Mouse (Mus musculus): ENCODE data around the gene Sez6. TPM values are rescaled to one million over a fixed set of nuclear protein-coding genes. Genes with fewer than 3 reads are reported as not detected.

Sez6 gene
- 0.41 and 0.46 TPM in 2 replicates for polyA plus RNA-seq (2012; rRNA removed)

DNA sequence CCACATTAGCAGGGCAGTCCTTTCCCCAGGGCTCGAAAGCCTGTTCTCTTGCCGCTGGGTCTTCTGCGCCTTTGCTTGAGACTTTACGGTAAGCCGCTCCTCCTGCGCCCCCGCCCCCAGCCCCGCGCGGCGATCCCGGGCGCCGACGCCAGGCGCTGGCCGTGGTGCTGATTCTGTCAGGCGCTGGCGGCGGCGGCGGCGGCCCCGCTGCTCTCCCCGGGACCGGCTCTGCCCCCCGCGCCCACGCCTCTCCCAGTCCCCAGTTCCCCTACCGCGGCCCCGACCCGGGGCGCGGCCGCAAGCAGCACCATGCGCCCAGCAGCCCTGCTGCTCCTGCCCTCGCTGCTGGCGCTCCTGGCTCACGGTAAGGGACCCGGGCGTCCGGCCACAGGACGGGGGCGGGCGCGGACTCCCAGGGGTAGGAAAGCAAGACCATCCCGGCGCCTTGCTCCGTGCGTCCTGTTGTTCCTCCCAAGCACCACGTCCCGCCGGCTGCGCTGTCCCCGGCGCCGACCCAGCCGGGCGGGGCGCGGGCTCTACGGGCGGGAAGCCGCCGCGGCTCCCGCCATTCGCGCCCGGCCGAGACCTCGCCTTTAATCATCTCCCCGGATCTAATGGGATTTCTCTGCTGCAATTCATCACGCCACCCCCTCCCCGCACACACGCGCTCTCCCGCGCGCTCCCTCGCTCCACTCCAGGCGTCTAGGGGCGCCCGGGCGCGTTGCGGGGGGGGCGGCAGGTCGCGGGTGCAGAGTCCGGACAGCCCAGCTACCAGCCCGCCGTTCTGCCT is at the start of gene Sez6:
Gene Sez6, plus strand, starts transcription at position 50 of the 790 bp plus-strand sequence.
- H3K27me3 ChIP-seq (ENCODE audit: control insufficient read depth, insufficient read depth, low read length): peaks cover 59% of the 10 kb centered on the region
- peak within 1 kb of the TSS; percentile 45 for H3K4me3 ChIP-seq (ENCODE audit: low read depth, low read length)
- no peak for TF ChIP-seq POLR2A (IDR thresholded peaks at IDR 0.05; ENCODE audit: low read depth, low read length)
- no peak for TF ChIP-seq CTCF (IDR thresholded peaks at IDR 0.05; ENCODE audit: extremely low read depth, insufficient read length, insufficient replicate concordance, low read depth, low read length)
- WGBS: 2% methylated on average over 93 of the region's 94 CpGs
- peaks cover 5% of the 10 kb centered on the region for H3K4me1 ChIP-seq (ENCODE audit: control insufficient read depth, insufficient read depth, insufficient read length, low read length)
- H3K36me3 ChIP-seq (ENCODE audit: control insufficient read depth, insufficient read depth, low read length): no peaks in the 10 kb centered on the region
- no peak within 1 kb of the TSS for H3K27ac ChIP-seq (ENCODE audit: insufficient read depth, low read depth, low read length)

DNA sequence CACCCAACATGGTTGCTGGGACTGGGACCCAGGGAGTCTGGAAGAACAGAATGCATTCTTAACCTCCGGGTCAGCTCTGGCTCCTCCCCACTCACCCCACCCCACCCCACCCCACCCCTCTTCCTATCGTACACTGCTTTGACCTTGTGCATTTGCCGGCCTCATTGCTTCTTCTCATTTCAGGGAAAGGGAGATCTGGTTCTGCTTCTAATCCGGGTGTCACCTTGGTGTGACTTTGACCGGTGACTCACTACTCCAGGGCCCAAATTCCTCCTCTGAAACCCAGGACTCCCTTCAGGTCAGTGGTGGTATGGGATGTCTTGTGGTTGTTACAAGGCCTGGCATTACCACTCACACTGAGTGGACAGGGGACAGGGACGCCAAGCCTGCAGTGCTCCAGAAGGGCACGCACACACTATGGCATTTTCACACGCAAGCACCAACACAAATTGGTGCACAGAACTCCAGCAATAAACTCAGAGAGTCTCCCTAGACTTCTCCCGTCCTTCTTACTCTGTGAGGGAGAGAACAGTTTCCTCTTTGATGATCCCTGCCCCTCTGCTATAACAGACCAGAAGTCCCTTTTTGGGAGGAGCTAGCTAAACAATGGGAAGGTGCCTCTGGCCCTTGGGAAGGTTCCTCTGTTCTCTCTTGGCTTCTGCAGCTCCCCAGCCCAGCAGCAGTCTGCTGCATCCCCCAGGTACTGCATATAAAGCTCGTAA is 45.9 kb upstream of the Sez6 start:
- no peak for TF ChIP-seq CTCF (IDR thresholded peaks at IDR 0.05; ENCODE audit: extremely low read depth, insufficient read length, insufficient replicate concordance, low read depth, low read length)
- TF ChIP-seq POLR2A (IDR thresholded peaks at IDR 0.05; ENCODE audit: low read depth, low read length): no peak
- H3K27ac ChIP-seq (ENCODE audit: insufficient read depth, low read depth, low read length): no peak overlapping the region
- H3K4me1 ChIP-seq (ENCODE audit: control insufficient read depth, insufficient read depth, insufficient read length, low read length): peaks cover 6% of the 10 kb centered on the region; the same call in 1 of the 2 replicates
- no peaks in the 10 kb centered on the region for H3K27me3 ChIP-seq (ENCODE audit: control insufficient read depth, insufficient read depth, low read length)
- H3K4me3 ChIP-seq (ENCODE audit: low read depth, low read length): no peak overlapping the region
- peaks cover 4% of the 10 kb centered on the region; the same call in 1 of the 2 replicates for H3K36me3 ChIP-seq (ENCODE audit: control insufficient read depth, insufficient read depth, low read length)
- 43% methylated on average over 10 of the region's 10 CpGs for WGBS

DNA sequence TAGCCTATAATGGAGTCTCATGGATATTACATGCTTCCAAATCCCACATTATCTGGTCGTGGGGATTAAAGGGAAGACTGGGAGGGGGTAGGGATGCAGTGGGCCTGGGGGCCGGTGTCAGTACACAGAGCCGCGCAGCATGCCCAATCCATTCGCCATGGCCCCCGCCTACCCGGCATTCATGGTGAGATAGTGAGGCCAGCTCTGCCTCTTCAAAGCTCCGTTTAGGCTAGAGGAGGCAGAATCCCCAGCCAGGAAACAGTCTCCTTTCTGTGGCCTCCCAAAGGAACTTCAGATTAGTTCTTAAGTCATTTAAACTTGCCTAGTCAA is 45.4 kb upstream of the Sez6 start:
- 68% methylated on average over 8 of the region's 8 CpGs for WGBS
- Histone ChIP-seq H3K4me1 (ENCODE audit: control insufficient read depth, insufficient read depth, insufficient read length, low read length) (peaks cover 6% of the 10 kb centered on the region; the same call in 1 of the 2 replicates), H3K36me3 (ENCODE audit: control insufficient read depth, insufficient read depth, low read length) (peaks cover 4% of the 10 kb centered on the region; the same call in 1 of the 2 replicates), H3K27me3 (ENCODE audit: control insufficient read depth, insufficient read depth, low read length) (no peaks in the 10 kb centered on the region), H3K4me3 (ENCODE audit: low read depth, low read length) (no peak overlapping the region), H3K27ac (ENCODE audit: insufficient read depth, low read depth, low read length) (no peak overlapping the region)
- TF ChIP-seq CTCF (IDR thresholded peaks at IDR 0.05; ENCODE audit: extremely low read depth, insufficient read length, insufficient replicate concordance, low read depth, low read length) (no peak), POLR2A (IDR thresholded peaks at IDR 0.05; ENCODE audit: low read depth, low read length) (no peak)

DNA sequence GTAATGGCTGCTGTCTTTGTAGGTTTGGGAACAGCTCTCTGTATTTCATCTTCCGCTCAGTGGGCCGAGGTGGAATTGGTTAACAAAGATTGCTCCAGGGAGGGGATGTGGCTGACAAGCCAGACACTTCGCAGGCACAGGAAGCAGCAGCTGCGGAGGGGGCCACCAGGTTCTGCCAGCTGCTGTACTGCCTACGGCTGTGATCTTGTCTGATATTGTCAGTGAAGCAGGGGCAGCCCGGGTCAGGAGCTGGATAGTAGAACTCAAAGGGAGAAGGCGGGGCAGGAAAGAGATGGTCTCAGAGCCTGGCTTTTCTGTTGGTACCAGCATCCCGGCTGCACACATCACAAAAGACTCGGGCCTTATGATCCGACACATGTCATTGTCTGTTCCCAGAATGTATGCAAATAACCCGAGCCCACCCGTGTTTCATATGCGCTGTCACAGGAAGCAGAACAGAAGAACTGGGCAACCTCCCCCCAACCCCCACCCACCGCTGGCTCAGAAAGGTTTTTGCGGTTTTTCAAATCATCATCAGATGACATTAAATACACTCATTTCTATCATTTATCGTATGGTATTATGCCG is 43.1 kb upstream of the Sez6 start:
- Histone ChIP-seq H3K27me3 (ENCODE audit: control insufficient read depth, insufficient read depth, low read length) (no peaks in the 10 kb centered on the region), H3K27ac (ENCODE audit: insufficient read depth, low read depth, low read length) (no peak overlapping the region), H3K36me3 (ENCODE audit: control insufficient read depth, insufficient read depth, low read length) (peaks cover 4% of the 10 kb centered on the region), H3K4me1 (ENCODE audit: control insufficient read depth, insufficient read depth, insufficient read length, low read length) (peaks cover 6% of the 10 kb centered on the region; the same call in 1 of the 2 replicates), H3K4me3 (ENCODE audit: low read depth, low read length) (no peak overlapping the region)
- WGBS: 59% methylated on average over 17 of the region's 17 CpGs
- TF ChIP-seq POLR2A (IDR thresholded peaks at IDR 0.05; ENCODE audit: low read depth, low read length) (no peak), CTCF (IDR thresholded peaks at IDR 0.05; ENCODE audit: extremely low read depth, insufficient read length, insufficient replicate concordance, low read depth, low read length) (no peak)

DNA sequence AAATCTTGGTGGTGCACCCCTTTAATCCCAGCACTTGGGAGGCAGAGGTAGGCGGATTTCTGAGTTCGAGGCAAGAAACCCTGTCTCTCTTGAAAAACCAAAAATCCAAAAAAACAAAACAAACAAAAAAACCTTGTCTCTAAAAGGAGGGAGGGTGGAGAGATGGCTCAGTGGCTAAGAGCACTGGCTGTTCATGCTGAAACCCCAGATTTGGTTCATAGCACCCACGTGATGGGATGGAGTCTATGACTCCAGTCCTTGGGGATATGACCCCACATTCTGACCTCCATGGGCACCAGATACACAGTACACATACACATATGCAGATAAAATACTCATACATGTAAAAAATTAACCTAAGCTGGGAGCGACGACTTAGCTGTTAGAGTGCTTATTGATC is 41.8 kb upstream of the Sez6 start:
- Histone ChIP-seq H3K4me1 (ENCODE audit: control insufficient read depth, insufficient read depth, insufficient read length, low read length) (peaks cover 18% of the 10 kb centered on the region; the same call in 1 of the 2 replicates), H3K4me3 (ENCODE audit: low read depth, low read length) (no peak overlapping the region), H3K36me3 (ENCODE audit: control insufficient read depth, insufficient read depth, low read length) (peaks cover 4% of the 10 kb centered on the region), H3K27ac (ENCODE audit: insufficient read depth, low read depth, low read length) (no peak overlapping the region), H3K27me3 (ENCODE audit: control insufficient read depth, insufficient read depth, low read length) (no peaks in the 10 kb centered on the region)
- TF ChIP-seq CTCF (IDR thresholded peaks at IDR 0.05; ENCODE audit: extremely low read depth, insufficient read length, insufficient replicate concordance, low read depth, low read length) (no peak), POLR2A (IDR thresholded peaks at IDR 0.05; ENCODE audit: low read depth, low read length) (no peak)
- WGBS: 81% methylated on average over 5 of the region's 5 CpGs

DNA sequence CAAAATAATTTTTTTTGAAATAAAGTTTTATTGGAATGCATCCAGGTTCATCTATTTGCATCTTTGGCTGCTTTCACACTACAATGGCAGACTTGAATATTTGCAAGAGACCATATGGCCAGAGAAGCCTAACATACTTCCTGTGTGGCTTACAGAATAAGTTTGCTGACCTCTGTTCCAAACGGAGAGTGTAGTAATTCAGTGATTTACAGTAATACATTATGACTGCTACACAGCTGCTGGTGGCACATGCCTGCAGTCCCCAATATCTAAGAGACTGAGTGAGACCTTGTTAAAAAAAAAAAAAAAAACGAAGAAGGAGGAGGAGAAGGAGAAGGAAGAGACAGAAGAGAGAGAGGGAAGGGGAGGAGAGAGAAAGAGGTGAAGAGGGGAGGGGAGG is 41.1 kb upstream of the Sez6 start:
- H3K4me1 ChIP-seq (ENCODE audit: control insufficient read depth, insufficient read depth, insufficient read length, low read length): peaks cover 18% of the 10 kb centered on the region
- no peaks in the 10 kb centered on the region for H3K27me3 ChIP-seq (ENCODE audit: control insufficient read depth, insufficient read depth, low read length)
- no peak overlapping the region for H3K27ac ChIP-seq (ENCODE audit: insufficient read depth, low read depth, low read length)
- H3K36me3 ChIP-seq (ENCODE audit: control insufficient read depth, insufficient read depth, low read length): peaks cover 4% of the 10 kb centered on the region
- WGBS: 27% methylated on average over 1 of the region's 2 CpGs
- no peak overlapping the region for H3K4me3 ChIP-seq (ENCODE audit: low read depth, low read length)
- TF ChIP-seq POLR2A (IDR thresholded peaks at IDR 0.05; ENCODE audit: low read depth, low read length) (no peak), CTCF (IDR thresholded peaks at IDR 0.05; ENCODE audit: extremely low read depth, insufficient read length, insufficient replicate concordance, low read depth, low read length) (no peak)

Measured in small intestine, adult 2 months (tissue).